Mouse (Mus musculus) intestine, embryonic 14.5 days (tissue): ENCODE measurements around the gene Fry. TPM values are rescaled to one million over a fixed set of nuclear protein-coding genes. Genes with fewer than 3 reads are reported as not detected.

Source experiments
- ATAC-seq: fragments of 200-750 bp; cut with Nextera tagmentation; replicated peaks from 2 replicates; pipeline ENCODE4 v1.8.0; 2017; ENCODE audit warnings: low read depth, moderate number of reproducible peaks, moderate TSS enrichment, moderate library complexity; ENCODE audit not compliant: low FRiP score, low TSS enrichment
- DNase-seq: peaks from one replicate; pipeline ENCODE4 v3.0.0-alpha.2; 2018; ENCODE audit warnings: low spot score
- H3K27ac ChIP-seq: fragments of 300-500 bp; sonication (generic); 2 replicates; pipeline ENCODE4 v1.5.1; 2014; ENCODE audit warnings: low read depth, mild to moderate bottlenecking, control low read depth
- H3K27me3 ChIP-seq: fragments of 300-500 bp; sonication (generic); replicated peaks from 2 replicates; pipeline ENCODE4 v1.6.1; 2014; ENCODE audit warnings: low read length, control low read depth; ENCODE audit not compliant: control insufficient read depth, insufficient read depth
- H3K36me3 ChIP-seq: fragments of 300-500 bp; sonication (generic); 2 replicates; pipeline ENCODE4 v1.6.1; 2014; ENCODE audit warnings: low read length, control low read depth; ENCODE audit not compliant: control insufficient read depth, insufficient read depth
- H3K4me1 ChIP-seq: fragments of 300-500 bp; sonication (generic); replicated peaks from 2 replicates; pipeline ENCODE4 v1.6.1; 2014; ENCODE audit warnings: low read length, control low read depth, mixed read lengths; ENCODE audit not compliant: control insufficient read depth, insufficient read depth
- H3K4me2 ChIP-seq: fragments of 300-500 bp; sonication (generic); 2 replicates; pipeline ENCODE4 v1.6.1; 2014; ENCODE audit warnings: low read length
- H3K4me3 ChIP-seq: fragments of 300-500 bp; sonication (generic); 2 replicates; pipeline ENCODE4 v1.5.1; 2014; ENCODE audit warnings: low read depth, low read length, control low read depth, mixed read lengths
- H3K9ac ChIP-seq: fragments of 300-500 bp; sonication (generic); 2 replicates; pipeline ENCODE4 v1.6.1; 2014; ENCODE audit warnings: mild to moderate bottlenecking, low read length
- H3K9me3 ChIP-seq: fragments of 300-500 bp; sonication (generic); 2 replicates; pipeline ENCODE4 v1.6.1; 2016; ENCODE audit warnings: low read length, control low read depth; ENCODE audit not compliant: control insufficient read depth
- WGBS: fragments of 180-500 bp; shearing (Covaris S2); extraction: QIAGEN DNeasy Blood & Tissue Kit; methylation state at CpG from one replicate; pipeline ENCODE4 v1.1.7; 2014; 5-methylcytosine and 5-hydroxymethylcytosine counted together
- polyA plus RNA-seq: library from polyadenylated mRNA; unstranded; fragments of >200 nt; fragmentation: Nextera tagmentation; extraction: Ambion mirVana; gene quantifications from 2 replicates; pipeline ENCODE4 v1.2.1, GENCODE M21; 2014

The Fry gene
- polyA plus RNA-seq, 1 experiment from 2014 or later = 11.6 TPM

DNA sequence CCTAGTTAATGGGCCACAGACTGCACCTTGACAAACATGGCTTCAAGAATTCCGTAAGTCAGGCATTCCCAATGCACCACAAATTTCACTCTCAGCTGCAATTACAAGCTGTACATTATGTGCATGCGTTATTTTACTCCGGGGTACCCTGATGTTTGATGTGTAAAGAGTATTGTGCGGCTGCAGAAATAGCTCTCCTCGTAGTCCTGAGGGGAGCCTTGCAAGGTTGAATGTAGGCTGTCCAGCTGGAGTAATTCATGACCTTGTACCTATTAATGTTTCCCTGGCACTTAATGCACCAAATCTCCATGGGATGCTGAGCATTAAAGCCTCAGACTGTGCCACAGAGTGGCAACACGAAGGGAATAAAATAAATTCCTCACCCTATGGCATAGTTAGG is 180.5 kb downstream of the Fry start:
- DNase-seq (no peak), ATAC-seq (no peak)
- Histone ChIP-seq H3K4me2 (no peak overlapping the region), H3K27ac (no peak overlapping the region), H3K27me3 (no peaks in the 10 kb centered on the region), H3K9me3 (no peaks in the 10 kb centered on the region), H3K36me3 (no peaks in the 10 kb centered on the region), H3K4me1 (peaks cover 7% of the 10 kb centered on the region), H3K9ac (no peak overlapping the region), H3K4me3 (no peak overlapping the region)
- 78% methylated on average over 6 of the region's 6 CpGs for WGBS

DNA sequence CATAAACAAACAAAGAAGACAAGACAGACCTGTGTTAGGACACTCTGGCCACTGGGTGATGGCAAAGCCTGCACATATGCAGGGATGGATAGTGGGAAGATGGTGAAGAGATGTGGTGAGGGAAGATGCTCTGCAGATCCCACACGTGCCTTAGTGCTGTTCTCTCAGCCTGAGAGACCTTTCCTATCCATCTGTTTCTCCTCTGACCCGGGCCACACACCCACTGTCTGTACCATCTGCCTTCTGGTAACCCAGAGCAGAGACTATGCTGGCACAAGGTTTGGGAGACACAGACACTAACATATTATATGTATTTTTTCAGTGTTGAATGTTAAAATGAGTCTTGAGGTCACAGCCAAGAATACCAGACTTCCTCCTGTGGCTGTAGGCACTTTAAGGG is 183.7 kb downstream of the Fry start:
- H3K27me3 ChIP-seq = no peaks in the 10 kb centered on the region

DNA sequence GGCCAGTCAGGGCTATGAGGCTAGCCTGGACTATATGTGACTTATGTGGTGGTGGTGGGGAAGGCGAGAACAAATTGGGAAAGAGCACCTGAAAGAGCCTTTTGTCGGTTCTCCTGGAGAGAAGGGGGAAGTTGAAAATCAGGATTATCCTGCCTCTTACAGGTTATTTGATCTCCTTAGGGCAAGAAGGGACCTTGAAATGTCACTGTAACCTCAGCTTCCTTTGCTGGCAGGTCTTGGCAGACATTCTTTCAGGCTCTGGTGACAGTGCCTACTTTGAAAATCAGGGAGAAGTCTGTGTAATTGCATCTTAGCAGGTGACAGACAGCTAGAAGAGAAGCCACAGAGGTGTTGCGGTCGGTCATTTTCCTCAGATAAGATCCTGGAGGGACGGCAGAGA is 184.6 kb downstream of the Fry start:
- H3K4me1 ChIP-seq = no peaks in the 10 kb centered on the region
- H3K36me3 ChIP-seq = no peaks in the 10 kb centered on the region
- DNase-seq (no peak), ATAC-seq (no peak)
- H3K4me2 ChIP-seq = no peak overlapping the region
- H3K9me3 ChIP-seq = no peaks in the 10 kb centered on the region
- H3K9ac ChIP-seq = no peak overlapping the region
- no peaks in the 10 kb centered on the region for H3K27me3 ChIP-seq
- H3K27ac ChIP-seq = no peak overlapping the region
- no peak overlapping the region for H3K4me3 ChIP-seq
- 67% methylated on average over 5 of the region's 5 CpGs for WGBS

More for the DNA sequence above, 183.7 kb downstream of the Fry start:
- Histone ChIP-seq H3K27ac (no peak overlapping the region), H3K4me3 (no peak overlapping the region), H3K4me1 (no peaks in the 10 kb centered on the region), H3K9ac (no peak overlapping the region), H3K36me3 (no peaks in the 10 kb centered on the region), H3K4me2 (no peak overlapping the region), H3K9me3 (no peaks in the 10 kb centered on the region)
- DNase-seq (no peak), ATAC-seq (no peak)
- WGBS = 81% methylated on average over 2 of the region's 2 CpGs

DNA sequence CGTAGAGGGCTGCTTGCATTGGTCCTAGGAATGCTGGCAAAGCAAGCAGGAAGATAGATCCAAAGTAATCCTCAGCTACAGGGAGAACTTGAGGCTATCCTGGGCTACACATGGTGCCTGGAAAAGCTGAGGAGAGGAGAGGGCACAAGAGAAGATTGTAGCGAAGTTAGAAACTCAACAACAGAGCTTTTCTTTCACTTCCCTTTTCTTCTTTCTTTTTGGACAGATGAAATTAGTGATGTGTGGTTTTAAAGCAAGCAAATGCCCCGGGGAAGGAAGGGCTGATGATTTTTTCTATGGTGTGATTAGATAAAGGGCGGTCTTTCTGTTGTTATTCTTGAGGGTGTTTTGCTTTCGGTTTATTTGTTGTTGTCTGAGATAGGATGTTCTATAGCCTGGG is 188.1 kb downstream of the Fry start:
- DNase-seq (no peak), ATAC-seq (no peak)
- 89% methylated on average over 5 of the region's 5 CpGs for WGBS
- Histone ChIP-seq H3K27ac (no peak overlapping the region), H3K4me3 (no peak overlapping the region), H3K27me3 (no peaks in the 10 kb centered on the region), H3K4me1 (no peaks in the 10 kb centered on the region), H3K4me2 (no peak overlapping the region), H3K9me3 (no peaks in the 10 kb centered on the region), H3K36me3 (peaks cover 5% of the 10 kb centered on the region; the same call in 1 of the 2 replicates), H3K9ac (no peak overlapping the region)

DNA sequence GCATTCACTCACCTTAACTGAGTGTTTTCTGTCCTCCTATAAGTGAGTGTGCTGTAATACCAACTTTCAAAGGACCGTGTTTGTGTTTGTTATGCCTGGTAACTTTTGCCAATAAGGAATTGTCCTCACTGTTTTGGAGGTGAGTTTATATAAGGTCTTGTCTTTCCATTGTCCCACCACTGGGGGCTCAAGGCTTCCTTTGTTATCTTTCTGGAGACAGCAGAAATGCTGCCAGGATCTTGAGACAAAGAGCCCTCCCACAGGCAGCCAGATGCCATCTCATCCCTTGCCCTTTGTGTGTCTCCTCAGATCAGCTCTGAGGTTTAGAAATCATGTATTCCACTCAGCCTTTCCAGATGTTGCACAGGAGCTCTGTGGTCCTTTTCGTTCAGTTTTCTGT is 194.8 kb downstream of the Fry start:
- H3K4me1 ChIP-seq = no peaks in the 10 kb centered on the region
- WGBS = 58% methylated on average over 2 of the region's 2 CpGs
- ATAC-seq = no peak
- H3K4me3 ChIP-seq = no peak overlapping the region
- no peaks in the 10 kb centered on the region for H3K27me3 ChIP-seq
- peaks cover 5% of the 10 kb centered on the region; the same call in 1 of the 2 replicates for H3K36me3 ChIP-seq
- no peak overlapping the region for H3K4me2 ChIP-seq
- no peak for DNase-seq
- no peak overlapping the region for H3K9ac ChIP-seq
- H3K9me3 ChIP-seq = 0 out of 2 replicates have a peak, but pooled peaks cover 3% of the 10 kb centered on the region
- H3K27ac ChIP-seq = no peak overlapping the region

DNA sequence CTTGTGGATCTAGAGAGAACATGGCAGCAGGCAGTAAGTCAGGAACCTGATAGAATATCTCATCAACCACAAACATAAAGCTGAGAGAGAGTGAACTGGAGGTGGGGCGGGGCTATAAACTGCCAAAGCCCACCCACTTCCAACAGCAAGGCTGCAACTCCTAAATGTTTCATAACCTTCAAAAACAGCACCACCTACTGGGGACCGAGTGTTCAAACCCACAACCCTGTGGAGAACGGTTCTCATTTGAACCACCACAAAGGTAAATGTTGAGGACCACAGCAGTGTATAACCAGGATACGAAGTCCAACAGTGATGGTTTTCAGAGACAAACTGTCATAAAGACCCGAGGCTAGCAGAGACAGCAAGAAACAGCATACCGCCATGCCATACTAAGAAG is 196.1 kb downstream of the Fry start:
- H3K27ac ChIP-seq = no peak overlapping the region
- WGBS = 98% methylated on average over 6 of the region's 6 CpGs
- no peak for ATAC-seq
- no peak overlapping the region for H3K4me3 ChIP-seq
- H3K27me3 ChIP-seq = no peaks in the 10 kb centered on the region
- H3K4me2 ChIP-seq = no peak overlapping the region
- no peak for DNase-seq
- no peak overlapping the region for H3K9ac ChIP-seq
- peaks cover 5% of the 10 kb centered on the region; the same call in 1 of the 2 replicates for H3K36me3 ChIP-seq
- no peaks in the 10 kb centered on the region for H3K4me1 ChIP-seq
- 0 out of 2 replicates have a peak, but pooled peaks cover 3% of the 10 kb centered on the region for H3K9me3 ChIP-seq

DNA sequence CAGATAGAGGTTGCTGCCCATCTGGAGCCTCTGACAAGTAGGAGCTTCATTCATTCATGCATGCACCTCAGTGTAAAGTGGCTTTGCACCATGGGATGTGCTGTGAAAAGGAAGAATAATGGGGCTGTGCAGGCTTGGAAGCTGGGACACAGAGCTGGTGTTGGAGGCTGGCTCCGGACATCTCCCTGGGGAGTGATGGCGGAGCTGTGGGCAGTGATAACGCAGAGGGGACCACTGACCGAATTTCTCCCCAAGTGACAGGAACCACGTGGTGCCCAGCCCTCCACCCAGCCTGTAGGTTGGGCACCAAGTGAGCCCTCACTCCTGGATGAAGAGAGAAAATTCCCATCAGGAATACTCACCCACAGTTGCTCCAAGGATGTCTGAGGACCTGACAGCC is 207.0 kb downstream of the Fry start:
- 64% methylated on average over 5 of the region's 5 CpGs for WGBS
- ATAC-seq = no peak
- no peak for DNase-seq

DNA sequence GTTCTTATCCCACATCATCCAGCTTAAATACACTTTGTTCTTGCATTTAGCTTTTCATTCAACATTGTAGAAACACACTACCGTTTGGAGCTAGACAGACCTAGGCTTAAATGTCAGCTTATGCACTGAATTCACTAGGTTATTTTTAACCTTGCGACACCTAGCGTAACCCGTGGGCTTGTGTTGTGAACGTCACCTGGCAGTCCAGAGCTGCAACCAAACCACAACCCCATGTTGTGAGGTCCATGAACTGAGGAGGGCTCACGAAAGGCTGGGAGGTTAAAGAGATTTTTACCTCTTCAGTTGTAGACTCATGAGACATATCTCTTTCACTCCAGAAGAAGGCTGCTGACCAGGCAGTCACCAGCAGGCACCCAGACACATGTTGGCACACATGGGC is 210.2 kb downstream of the Fry start:
- no peak overlapping the region for H3K9ac ChIP-seq
- DNase-seq (no peak), ATAC-seq (no peak)
- no peak overlapping the region for H3K27ac ChIP-seq
- no peak overlapping the region for H3K4me3 ChIP-seq
- no peaks in the 10 kb centered on the region for H3K36me3 ChIP-seq
- H3K4me2 ChIP-seq = no peak overlapping the region
- H3K27me3 ChIP-seq = no peaks in the 10 kb centered on the region
- WGBS = 93% methylated on average over 6 of the region's 6 CpGs
- H3K9me3 ChIP-seq = no peaks in the 10 kb centered on the region
- peaks cover 3% of the 10 kb centered on the region; the same call in 1 of the 2 replicates for H3K4me1 ChIP-seq

More for the DNA sequence above, 207.0 kb downstream of the Fry start:
- Histone ChIP-seq H3K9ac (no peak overlapping the region), H3K4me2 (no peak overlapping the region), H3K27ac (no peak overlapping the region), H3K36me3 (no peaks in the 10 kb centered on the region), H3K27me3 (no peaks in the 10 kb centered on the region), H3K4me1 (no peaks in the 10 kb centered on the region), H3K9me3 (no peaks in the 10 kb centered on the region), H3K4me3 (no peak overlapping the region)

DNA sequence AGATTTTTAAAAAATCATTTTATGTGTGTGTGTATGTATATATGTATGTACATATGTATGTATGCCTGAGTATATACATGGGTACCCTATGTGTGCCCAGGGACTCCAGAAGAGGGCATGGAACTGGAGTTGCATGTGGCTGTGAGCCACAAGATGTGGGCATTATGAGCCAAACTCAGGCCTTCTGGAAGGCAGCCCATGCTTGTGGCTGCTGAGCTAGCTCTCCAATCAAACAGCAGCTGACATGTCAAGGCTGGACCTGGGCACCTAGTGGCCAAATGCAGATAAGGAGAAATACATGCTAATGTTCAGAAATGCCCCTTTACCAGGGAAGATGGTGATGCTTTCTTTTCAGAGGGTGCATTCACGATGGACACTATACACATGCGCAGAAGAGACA is 213.4 kb downstream of the Fry start:
- no peaks in the 10 kb centered on the region for H3K36me3 ChIP-seq
- DNase-seq = no peak

More for the DNA sequence above, 213.4 kb downstream of the Fry start:
- Histone ChIP-seq H3K27me3 (no peaks in the 10 kb centered on the region), H3K27ac (no peak overlapping the region), H3K4me3 (no peak overlapping the region), H3K9me3 (no peaks in the 10 kb centered on the region), H3K4me2 (no peak overlapping the region), H3K4me1 (peaks cover 3% of the 10 kb centered on the region; the same call in 1 of the 2 replicates), H3K9ac (no peak overlapping the region)
- no peak for ATAC-seq
- 54% methylated on average over 2 of the region's 2 CpGs for WGBS
